Mouse (Mus musculus): ENCODE results near the gene Gm7271.

DNA sequence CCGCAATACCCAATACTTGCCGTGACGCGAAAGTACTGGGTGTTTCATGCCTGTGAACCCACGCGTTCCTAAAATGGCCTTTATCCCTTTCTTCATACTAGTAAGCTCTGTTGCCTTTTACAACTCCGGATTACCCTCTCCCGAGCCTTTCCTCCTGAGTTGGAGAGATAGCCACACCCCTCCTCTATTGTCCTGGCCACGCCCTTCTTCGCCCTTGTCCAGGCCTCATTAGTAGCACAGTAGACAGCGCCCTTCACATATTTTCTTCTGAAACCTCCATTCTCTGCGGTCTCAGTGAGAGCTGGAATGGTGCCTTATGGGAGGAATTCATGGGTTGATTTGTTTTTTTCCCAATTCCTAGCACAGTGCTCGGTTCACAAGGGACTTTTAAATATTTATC is 11.3 kb downstream of the Gm7271 start:
- TF ChIP-seq TAL1 (conservative IDR thresholded peaks at IDR 0.05; ENCODE audit: low read depth, low read length) (no peak), CTCF (IDR thresholded peaks at IDR 0.05; ENCODE audit: low read depth, low read length) (no peak), GATA1 (IDR thresholded peaks at IDR 0.05; ENCODE audit: borderline replicate concordance, low read length) (no peak), POLR2AphosphoS5 (IDR thresholded peaks at IDR 0.05; ENCODE audit: insufficient replicate concordance, low read depth, low read length) (no peak), GATA2 (IDR thresholded peaks at IDR 0.05; ENCODE audit: borderline replicate concordance, low read depth, low read length) (no peak)

All from G1E (cell line).